Mouse (Mus musculus) heart, postnatal 0 days (tissue): ENCODE measurements around the gene Olfr963.

Experiments used
- CTCF ChIP-seq: IDR thresholded peaks from 2 replicates; pipeline ENCODE4 v1.5.1; 2016; ENCODE audit warnings: antibody characterized with exemption, control low read depth, low read depth
- EP300 ChIP-seq: IDR thresholded peaks from 2 replicates; pipeline ENCODE4 v1.6.1; 2016; ENCODE audit warnings: antibody characterized with exemption, low read depth

- no peak for TF ChIP-seq CTCF
- no peak for TF ChIP-seq EP300
These were observed 12.3 kb downstream of the Olfr963 start for GRCm38 (mm10) chr9:39679280-39679679.
